Mouse (Mus musculus) thymus, postnatal 4 days (tissue): ENCODE results near the gene Dirc2.

Source experiments
- DNase-seq: peaks from one replicate; pipeline ENCODE4 v3.0.0; 2021

The Dirc2 gene

GRCm38 (mm10) chr16:35677511-35678113 is 91.5 kb downstream of the Dirc2 start:
- no peak for DNase-seq

- DNase-seq: no peak
Observed at GRCm38 (mm10) chr16:35664847-35665246, 104.3 kb downstream of the Dirc2 start.

GRCm38 (mm10) chr16:35663831-35664414 is 105.2 kb downstream of the Dirc2 start:
- no peak for DNase-seq

GRCm38 (mm10) chr16:35660222-35660621 is 108.9 kb downstream of the Dirc2 start:
- no peak for DNase-seq

- DNase-seq: no peak
Observed at GRCm38 (mm10) chr16:35653951-35654350, 115.2 kb downstream of the Dirc2 start.

- DNase-seq: no peak
Observed at GRCm38 (mm10) chr16:35652706-35653105, 116.5 kb downstream of the Dirc2 start.

- DNase-seq: no peak
Observed at GRCm38 (mm10) chr16:35652206-35652605, 117.0 kb downstream of the Dirc2 start.

GRCm38 (mm10) chr16:35648862-35649261 is 120.3 kb downstream of the Dirc2 start:
- DNase-seq: no peak
